Mouse (Mus musculus): Measurements from ENCODE around the gene Htt.

Htt gene

DNA sequence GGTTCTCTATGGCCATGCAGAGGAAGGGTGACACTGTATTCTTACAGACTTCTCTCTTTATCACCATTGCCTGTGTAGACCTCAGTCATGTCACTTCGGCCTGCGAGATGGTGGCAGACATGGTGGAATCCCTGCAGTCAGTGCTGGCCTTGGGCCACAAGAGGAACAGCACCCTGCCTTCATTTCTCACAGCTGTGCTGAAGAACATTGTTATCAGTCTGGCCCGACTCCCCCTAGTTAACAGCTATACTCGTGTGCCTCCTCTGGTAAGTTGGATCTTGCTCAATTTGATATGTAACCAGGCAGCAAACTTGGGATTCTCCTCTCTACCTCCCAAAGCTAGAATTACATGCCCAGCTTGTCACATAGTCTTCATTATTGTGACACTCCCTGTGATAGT, 127.7 kb downstream of the Htt start:
- no peak for DNase-seq (ENCODE audit: low spot score in 2 of 2)

DNA sequence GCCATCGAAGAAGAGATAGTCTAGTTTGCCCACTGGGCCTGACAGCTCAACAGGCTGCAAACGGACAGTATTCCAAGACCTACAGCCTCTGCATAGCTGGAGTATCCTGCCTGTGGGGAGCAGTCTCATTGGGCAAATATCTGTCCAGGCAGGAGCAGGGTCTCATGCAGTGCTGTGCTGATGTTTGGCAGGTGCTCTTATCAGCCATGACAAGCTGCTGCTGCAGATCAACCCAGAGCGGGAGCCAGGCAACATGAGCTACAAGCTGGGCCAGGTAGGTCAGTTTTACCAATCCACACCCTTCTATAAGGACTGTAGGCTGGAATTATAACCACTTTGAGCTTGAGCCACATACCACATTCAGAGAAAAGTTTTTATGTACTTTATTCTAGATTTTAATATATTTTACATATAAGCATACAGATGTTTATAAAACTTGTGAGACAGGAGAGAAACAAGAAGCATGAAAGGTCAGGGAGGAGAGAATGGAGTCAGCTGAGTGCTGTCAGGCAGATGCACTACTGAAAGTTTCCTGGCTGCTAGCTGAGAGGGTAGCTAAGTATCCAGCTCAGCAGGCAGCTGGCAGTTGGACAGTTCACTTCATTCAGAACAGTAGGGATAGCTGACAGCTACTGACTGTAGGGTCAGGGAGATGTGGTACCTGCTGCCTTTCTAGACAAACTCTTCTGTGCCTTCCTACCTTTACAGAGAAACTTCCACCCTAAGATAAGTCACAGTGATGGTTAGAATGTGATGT, 135.3 kb downstream of the Htt start:
- DNase-seq (ENCODE audit: low spot score in 2 of 2): no peak

DNA sequence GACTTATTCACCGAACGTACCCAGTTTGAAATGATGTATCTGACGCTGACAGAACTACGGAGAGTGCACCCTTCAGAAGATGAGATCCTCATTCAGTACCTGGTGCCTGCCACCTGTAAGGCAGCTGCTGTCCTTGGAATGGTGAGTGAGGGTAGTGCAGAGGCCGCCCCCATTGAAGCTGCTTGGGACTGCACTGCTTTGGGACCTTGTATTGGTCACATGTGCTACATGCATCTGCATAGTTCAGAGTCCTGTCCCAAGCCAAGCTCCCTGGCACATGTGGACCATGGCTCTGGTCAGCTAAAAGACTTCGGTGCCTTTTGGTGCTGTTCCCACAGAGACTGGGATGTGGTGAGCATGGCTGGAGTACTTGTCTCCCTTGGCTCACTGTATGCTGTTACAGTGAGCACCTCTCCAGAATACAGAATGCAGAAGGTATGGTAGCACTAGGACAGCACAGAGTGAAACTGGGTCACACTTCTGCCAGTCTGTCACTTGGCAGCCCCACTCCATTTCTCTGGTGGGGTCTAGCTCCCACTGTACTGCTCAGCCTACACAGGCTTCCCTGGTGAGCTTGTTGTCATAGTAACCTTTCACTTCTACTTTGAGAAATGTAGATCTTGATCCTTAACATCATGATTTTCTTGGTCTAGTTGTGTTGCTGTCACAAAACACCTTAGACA, 138.4 kb downstream of the Htt start:
- DNase-seq (ENCODE audit: low spot score in 2 of 2): no peak

DNA sequence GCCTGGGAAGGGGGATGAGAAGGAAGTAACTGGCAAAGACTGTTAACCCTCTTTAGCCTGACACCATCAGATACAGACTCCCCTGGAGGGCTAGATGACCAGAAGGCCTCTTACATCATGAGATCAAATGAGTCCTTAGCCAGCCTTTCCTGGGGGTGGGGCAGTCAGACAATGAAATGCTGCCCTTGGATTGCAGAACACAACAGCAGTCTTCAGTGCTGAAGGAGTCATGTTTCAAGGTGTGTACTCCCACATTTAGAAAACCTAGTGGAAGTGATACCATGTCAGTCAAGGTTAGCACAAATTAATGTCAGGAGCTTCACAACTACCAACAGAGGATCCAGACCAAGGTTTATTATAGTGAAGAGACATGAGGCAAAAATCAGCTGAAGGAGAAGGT, 140.8 kb downstream of the Htt start:
- no peak for DNase-seq (ENCODE audit: low spot score in 2 of 2)

DNA sequence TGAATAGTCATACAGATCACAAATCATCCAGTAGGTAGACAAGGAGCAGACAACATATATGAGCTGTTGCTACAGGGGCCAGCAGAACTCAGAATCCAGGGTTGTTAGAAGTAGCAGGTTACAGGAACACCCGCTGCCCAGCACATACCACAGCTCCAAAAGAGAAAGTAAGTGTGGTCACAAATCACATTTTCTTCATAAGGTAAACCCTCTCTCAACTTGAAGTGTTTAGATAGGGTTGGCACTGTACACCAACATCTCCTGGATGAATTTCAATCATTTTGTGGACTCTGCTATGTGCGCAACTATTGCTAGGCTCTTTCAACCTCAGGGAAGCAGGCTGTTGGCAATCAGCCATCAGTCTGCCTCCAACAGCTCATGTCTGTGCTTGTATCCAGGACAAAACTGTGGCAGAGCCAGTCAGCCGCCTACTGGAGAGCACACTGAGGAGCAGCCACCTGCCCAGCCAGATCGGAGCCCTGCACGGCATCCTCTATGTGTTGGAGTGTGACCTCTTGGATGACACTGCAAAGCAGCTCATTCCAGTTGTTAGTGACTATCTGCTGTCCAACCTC, 141.4 kb downstream of the Htt start:
- no peak for DNase-seq (ENCODE audit: low spot score in 2 of 2)

DNA sequence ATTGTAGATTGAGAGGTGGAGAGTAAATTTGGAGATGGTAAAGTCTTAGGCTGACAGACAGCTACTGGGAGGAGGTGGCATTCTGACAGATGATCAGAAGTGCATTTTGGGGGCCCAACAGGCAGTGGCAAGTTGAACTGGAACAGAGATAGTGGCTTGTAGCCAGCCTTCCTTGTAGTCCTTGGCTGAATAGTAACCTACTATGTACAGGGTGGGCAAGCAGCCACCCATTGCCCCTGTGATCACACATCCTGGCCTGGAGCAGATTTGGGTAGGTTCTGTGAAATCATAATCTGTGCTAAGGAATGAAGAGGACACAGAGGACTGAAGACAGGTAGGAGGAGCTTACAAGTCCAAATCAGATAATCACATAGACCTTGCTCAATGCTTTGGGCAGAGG, 142.9 kb downstream of the Htt start:
- no peak for DNase-seq (ENCODE audit: low spot score in 2 of 2)

DNA sequence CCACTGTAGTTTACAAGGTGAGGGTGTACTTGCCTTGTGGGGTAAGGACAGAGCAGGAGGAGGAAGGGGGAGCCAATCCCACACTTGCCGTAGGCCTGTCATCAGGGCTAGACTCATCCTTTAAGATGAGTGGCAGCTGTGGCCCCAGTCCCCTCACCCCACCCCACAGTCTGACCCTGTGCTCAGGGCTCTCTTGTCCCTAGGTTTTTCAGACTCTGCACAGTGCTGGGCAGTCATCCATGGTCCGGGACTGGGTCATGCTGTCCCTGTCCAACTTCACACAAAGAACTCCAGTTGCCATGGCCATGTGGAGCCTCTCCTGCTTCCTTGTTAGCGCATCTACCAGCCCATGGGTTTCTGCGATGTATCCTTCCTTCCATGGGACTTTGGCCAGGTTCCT, 145.7 kb downstream of the Htt start:
- no peak for DNase-seq (ENCODE audit: low spot score in 2 of 2)

DNA sequence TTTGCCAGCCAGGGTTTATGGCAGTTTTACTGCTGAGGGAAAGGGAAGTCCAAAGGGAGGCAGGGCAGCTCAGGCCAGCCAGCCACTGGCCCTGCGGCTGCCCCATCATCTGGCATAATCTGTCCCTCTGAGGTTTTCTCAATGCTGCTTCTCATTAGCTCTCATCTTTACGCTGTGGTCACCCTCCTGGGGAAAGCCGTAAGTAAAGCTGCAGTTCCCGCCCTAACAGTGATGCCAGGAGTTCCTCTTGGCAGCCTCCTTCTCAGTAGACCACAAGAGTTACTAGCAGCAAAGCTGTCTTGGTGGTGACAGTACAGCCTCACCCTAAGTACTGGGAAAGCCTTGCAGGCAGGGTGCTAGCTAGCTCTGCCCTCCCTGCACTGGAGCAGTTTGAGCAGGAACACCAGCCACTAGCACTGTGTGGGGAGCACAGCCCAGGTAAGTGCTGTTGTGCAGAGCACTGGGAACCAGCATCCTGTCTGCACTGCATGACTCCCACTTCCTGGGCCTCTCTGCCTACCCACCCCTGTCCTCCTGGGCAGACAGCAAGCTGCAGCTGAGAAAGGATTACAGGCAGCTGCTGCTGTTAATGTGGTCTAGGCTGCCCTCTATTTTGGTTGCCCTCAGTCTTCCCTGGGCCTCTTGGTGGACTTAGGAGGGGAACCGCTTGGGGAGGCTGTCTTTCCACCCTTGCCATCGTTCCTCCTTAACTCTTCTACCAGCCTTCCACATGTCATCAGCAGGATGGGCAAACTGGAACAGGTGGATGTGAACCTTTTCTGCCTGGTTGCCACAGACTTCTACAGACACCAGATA, 146.6 kb downstream of the Htt start, which contains the start of gene Msantd1:
TSS of gene Msantd1 (plus strand) at position 103 of the 816 bp plus-strand sequence.
- DNase-seq (ENCODE audit: low spot score in 2 of 2): peak; percentile 58 to 59

DNA sequence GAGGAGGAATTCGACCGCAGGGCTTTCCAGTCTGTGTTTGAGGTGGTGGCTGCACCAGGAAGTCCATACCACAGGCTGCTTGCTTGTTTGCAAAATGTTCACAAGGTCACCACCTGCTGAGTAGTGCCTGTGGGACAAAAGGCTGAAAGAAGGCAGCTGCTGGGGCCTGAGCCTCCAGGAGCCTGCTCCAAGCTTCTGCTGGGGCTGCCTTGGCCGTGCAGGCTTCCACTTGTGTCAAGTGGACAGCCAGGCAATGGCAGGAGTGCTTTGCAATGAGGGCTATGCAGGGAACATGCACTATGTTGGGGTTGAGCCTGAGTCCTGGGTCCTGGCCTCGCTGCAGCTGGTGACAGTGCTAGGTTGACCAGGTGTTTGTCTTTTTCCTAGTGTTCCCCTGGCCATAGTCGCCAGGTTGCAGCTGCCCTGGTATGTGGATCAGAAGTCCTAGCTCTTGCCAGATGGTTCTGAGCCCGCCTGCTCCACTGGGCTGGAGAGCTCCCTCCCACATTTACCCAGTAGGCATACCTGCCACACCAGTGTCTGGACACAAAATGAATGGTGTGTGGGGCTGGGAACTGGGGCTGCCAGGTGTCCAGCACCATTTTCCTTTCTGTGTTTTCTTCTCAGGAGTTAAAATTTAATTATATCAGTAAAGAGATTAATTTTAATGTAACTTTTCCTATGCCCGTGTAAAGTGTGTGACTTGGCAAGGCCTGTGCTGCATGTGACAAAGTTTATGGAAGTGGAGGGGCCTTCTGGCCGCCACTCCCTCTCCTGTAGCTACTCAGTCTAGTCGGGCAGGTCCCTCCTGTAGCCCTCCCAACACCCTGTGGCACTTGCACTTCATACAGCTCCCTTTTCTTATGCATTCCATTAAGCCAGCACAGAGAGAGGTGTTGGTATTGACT, 147.4 kb downstream of the Htt start:
- peak; percentile 55 to 66 for DNase-seq (ENCODE audit: low spot score in 2 of 2)

DNA sequence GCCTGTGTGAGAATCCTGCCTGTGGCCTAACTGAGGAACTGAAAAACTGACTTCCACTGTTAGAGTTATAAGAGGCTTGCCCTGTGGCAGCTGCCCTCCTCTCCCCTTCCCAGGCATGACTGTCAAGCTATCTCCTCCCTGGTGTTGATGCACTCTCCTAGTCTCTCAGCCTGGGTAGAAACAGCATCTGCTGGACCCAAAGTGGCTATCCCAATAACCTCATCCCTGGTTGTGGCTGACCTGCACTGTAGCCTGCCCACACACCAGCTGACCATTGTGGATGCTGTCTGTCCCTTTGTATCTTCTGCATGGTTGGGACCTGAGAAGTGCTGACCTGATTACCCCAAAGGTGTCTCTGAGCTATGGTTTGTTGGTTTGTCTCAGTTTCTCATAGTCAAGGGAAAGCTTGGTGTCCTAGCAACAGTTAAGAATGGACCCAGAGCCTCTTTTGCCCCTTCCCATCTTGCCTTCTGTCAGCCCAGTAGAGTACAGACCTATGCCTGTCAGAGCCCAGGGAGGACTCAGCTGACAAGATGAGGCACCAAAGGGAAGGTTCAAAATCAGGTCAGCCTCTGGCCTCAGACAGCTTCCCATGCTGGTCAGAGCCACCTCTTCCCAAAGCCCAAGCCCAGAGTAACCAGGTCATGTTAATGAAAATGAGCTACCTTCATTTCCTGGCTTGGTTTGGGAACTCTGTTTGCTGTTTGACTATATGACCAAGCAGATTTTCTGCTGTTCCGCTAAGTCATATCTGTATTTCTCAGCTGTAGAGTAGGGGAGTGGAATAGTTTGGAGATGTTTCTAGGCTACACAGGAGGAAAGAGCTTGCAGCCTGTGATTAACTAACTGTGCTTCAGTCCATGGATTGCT, 148.3 kb downstream of the Htt start:
- DNase-seq (ENCODE audit: low spot score in 2 of 2): no peak

DNA sequence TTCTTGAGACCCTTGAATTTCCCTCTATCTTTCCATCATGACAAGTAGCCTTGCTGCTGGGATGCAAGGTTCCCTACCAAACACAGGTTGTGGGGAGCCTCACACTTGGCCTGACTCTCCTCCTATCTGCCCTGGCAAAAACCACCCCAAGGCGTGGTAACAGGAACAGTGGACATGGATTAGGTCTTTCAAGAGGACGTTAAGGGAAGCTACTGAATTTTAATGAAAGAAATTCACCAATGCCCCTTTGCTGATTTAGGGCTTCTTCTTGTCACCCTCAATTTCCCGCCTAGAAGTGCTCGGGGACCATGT, 148.9 kb downstream of the Htt start:
- no peak for DNase-seq (ENCODE audit: low spot score in 2 of 2)

GRCm38 (mm10) chr5:34915801-34916200, 154.3 kb downstream of the Htt start:
- peak; percentile 54 to 83 for DNase-seq (ENCODE audit: low spot score in 2 of 2)

- DNase-seq (ENCODE audit: low spot score in 2 of 2): no peak
These were observed 155.7 kb downstream of the Htt start for GRCm38 (mm10) chr5:34917234-34917655.

DNA sequence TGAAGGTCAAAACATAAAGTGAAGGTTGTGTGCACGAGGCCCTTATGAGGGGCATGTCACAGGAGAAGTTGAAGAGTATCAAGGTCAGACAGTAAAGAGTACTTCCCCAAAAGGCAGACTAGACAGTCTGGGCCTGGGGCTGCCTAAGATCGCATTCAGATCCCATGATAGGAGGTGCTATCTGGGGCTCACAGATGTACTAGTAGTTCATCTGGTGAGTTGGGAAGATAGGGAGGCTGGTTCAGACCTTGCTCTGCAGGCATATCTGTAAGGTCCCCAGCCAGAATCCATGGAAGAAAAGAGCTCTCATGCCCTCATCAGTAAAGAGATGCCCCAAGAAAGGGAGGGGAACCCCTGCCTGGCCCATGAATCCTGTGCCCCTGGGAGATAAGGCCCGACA, 157.2 kb downstream of the Htt start:
- DNase-seq (ENCODE audit: low spot score in 2 of 2): no peak

- DNase-seq (ENCODE audit: low spot score in 2 of 2): no peak
These were observed 161.0 kb downstream of the Htt start for GRCm38 (mm10) chr5:34922531-34922930.

DNA sequence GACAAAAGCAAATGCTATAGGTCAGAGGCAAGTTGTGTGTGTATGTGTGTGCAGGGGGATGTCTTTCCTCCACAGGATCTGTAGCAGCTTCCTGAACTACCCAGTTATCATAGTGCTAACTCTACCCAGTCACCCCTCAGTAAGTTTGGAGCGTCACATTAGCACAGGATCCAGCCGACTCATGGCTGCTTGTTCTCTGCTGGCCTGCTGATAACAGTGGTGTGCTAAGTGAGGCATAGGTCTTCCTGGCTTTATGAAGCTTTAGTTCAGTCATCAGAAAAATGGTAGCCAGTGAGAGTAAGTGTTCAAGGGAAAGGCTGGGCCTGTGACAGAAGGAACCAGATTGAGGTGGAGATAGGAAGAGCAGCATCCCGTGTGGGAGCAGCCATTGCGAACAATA, 162.4 kb downstream of the Htt start:
- no peak for DNase-seq (ENCODE audit: low spot score in 2 of 2)

DNA sequence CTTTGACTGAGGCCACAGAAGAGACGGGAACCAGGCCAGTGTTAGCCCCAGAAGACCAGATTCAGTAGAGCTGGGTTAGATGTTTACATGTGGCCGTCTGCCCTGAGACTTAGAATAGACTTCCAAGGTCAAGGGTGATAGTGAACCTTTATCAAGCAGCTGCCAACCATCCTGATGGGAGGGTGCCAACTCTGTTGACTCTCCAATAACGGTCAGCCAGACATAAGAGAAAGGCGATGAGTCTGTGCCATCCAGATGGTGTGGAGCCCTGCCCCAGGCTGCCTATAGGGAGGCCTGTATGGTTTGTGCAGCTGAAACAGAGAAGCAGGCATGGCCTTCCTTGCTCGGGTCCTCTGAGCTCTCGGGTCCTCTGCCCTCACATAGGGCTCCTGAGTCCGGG, 163.0 kb downstream of the Htt start:
- no peak for DNase-seq (ENCODE audit: low spot score in 2 of 2)

- no peak for DNase-seq (ENCODE audit: low spot score in 2 of 2)
These were observed 166.1 kb downstream of the Htt start for GRCm38 (mm10) chr5:34927648-34928047.

DNA sequence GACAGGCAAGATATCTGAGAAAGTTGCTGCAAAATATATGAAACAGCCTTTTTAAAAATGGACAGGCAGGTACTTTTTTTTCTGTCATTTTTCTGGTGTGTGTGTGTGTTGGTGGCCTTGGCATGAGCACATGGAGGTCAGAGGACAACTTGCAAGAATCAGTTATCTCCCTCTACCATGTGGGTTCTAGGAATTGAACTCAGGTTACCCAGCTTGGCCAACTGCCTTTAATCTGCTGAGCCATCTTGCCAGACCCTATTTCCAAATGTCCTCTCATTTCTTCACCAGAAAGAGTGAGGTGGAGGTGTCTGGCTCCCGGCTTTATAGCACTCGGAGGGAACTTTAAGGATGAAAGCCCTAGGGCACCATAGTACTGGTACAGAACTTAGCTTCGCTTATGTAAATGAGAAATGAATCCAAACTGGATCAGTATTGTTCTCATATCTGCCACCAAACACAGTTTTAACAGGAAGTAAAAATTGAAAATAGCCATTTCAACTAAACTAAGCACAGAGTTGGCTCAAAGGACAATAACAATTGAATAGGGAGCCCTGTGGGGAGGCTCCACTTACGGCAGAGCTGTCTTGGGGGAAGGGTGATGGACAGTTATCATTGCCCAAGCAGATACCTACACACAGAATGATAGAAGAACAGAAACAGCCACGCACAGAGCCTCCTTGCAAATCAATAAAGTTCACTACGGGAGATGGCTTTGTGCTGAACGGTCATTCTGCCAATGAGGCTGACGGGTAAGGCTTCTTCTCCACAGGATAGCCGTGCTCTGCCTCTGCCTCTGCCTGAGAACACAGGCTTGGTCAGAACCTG, 168.8 kb downstream of the Htt start:
- DNase-seq (ENCODE audit: low spot score in 2 of 2): no peak
